Mouse (Mus musculus): ENCODE results near the gene Nap1l1. TPM values are rescaled to one million over a fixed set of nuclear protein-coding genes. Genes with fewer than 3 reads are reported as not detected.

The Nap1l1 gene
- polyA plus RNA-seq (2015; fragmentation: Nextera tagmentation; extraction: Ambion mirVana), result 171 and 179 TPM in 2 replicates

DNA sequence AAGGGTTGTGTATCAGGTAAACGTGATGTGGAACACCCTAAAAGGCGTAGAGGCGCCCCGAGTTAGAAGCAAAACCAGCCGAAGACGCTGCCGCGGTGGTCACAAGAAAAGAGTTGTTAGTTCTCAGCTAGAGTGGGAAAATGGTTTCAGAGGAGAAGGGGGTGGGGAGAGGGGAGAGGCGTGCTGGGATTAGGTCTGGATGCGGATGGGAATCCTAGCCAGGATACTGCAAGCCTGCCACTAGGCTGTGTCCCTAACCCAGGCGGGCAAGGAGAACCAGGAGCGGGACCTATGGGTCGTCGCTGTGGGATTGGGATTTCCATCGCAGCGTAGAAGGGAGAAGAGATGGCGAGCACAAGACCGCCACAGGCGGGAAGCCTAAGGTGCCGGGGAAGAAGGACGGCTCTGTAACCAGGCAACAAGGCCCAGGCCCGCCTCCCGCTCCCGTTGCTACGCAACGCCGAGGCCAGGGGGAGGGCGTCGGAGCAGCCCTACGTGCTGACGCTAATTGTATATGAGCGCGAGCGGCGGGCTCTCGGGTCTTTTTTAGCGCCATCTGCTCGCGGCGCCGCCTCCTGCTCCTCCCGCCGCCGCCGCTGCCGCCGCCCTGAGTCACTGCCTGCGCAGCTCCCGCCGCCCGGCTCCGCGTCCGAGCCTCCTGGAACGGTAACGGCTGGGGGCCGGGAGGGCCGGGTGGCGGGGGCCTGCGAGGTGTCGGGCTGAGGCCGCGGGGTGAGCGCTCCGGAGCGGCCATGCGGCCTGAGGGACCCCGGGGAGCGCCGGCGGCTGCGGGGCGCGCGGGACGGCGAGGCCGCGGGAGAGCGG is at the start of gene Nap1l1:
Nap1l1 (plus strand) TSS at position 538 of the 825 bp plus-strand sequence.

DNA sequence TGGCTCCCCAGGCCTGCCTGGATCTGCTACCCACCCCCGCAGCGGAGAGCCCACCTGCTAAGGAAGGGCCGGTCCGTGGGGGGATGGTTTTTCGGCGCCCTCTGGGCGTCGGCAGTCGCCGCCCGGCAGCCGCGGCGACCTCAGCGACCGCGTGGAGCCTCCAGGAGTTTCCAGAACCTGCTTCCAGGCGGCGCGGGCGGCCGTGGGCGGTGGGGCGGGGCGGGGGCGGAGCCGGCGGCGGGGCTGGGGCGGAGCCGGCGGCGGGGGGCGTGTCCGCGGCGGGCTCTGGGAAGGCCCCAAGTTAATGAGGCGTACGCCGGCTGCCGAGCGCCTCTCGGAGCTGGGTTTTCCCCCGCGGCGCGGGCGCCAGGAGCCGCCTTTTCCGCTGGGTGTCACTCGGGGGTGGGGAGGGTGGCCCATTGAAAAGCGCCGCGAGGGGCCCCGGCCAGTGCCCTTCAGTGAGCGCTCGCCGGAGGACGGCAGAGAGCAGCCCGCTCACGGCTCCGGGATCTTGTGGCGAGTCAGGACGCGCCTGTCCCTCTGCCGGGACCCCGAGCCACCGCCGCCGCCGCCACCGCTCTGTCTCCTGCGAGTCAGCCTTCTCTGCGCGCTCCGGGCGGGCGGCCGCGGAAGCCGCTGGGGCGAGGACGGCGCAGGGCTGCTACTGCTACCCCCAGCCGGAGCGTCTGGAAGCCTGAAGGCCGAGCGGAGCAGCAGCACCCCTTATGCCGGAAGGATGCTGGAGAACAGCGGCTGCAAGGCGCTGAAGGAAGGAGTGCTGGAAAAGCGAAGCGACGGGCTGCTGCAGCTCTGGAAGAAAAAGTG is 33.3 kb downstream of the Nap1l1 start, which contains the start of gene Phlda1:
Phlda1 (plus strand) TSS at position 186 of the 825 bp plus-strand sequence.

Other genes starting within 250 kb of the Nap1l1 start
- 1.8 and 1.9 TPM in 2 replicates for gene Bbs10, start 174.5 kb upstream of the Nap1l1 start, polyA plus RNA-seq (2015; fragmentation: Nextera tagmentation; extraction: Ambion mirVana)
- 2.3 and 2.6 TPM in 2 replicates for gene Phlda1, start 33.1 kb downstream of the Nap1l1 start, polyA plus RNA-seq (2015; fragmentation: Nextera tagmentation; extraction: Ambion mirVana)

Data from spleen, postnatal 0 days (tissue).